Mouse (Mus musculus): ENCODE results near the gene M1ap. TPM values are rescaled to one million over a fixed set of nuclear protein-coding genes. Genes with fewer than 3 reads are reported as not detected.

Gene M1ap
- polyA plus RNA-seq, 1 experiment, result 0.92 TPM

- Histone ChIP-seq H3K27me3 (ENCODE audit: control insufficient read depth, insufficient read depth, insufficient read length) (peaks cover 4% of the 10 kb centered on the region), H3ac (ENCODE audit: control insufficient read depth, insufficient read length) (no peak within 1 kb of the TSS), H3K4me3 (no peak within 1 kb of the TSS), H3K4me2 (ENCODE audit: low read depth) (no peak within 1 kb of the TSS), H3K36me3 (ENCODE audit: control insufficient read depth, insufficient read depth) (peaks cover 13% of the 10 kb centered on the region), H3K79me2 (ENCODE audit: control insufficient read depth, insufficient read depth) (peaks cover 32% of the 10 kb centered on the region)
- TF ChIP-seq MYOG (IDR thresholded peaks at IDR 0.05; ENCODE audit: control insufficient read depth in 1 of 3, insufficient read depth in 1 of 3, insufficient read length in 2 of 3, low read depth in 2 of 3), result no peak
- no peak for TF ChIP-seq TCF3 (IDR thresholded peaks at IDR 0.05; ENCODE audit: insufficient read length, low read depth)
- TF ChIP-seq CEBPB (IDR thresholded peaks at IDR 0.05; ENCODE audit: insufficient read depth, poor library complexity, severe bottlenecking), result no peak
- TF ChIP-seq REST (IDR thresholded peaks at IDR 0.05; ENCODE audit: insufficient read depth, insufficient read length), result no peak
- TF ChIP-seq POLR2AphosphoS2 (IDR thresholded peaks at IDR 0.05; ENCODE audit: insufficient read length, low read depth), result no peak
- no peak for TF ChIP-seq SRF (IDR thresholded peaks at IDR 0.05; ENCODE audit: control insufficient read depth, insufficient read length, low read depth)
- no peak for TF ChIP-seq USF1 (IDR thresholded peaks at IDR 0.05; ENCODE audit: low read depth)
- TF ChIP-seq POLR2A (IDR thresholded peaks at IDR 0.05; ENCODE audit: insufficient read length, low read depth), result no peak
- no peak for TF ChIP-seq MAX (IDR thresholded peaks at IDR 0.05; ENCODE audit: low read depth)
- no peak for TF ChIP-seq TCF12 (IDR thresholded peaks at IDR 0.05; ENCODE audit: insufficient read depth, poor library complexity, severe bottlenecking)
- no peak for TF ChIP-seq E2F4 (IDR thresholded peaks at IDR 0.05; ENCODE audit: insufficient read depth)
- TF ChIP-seq MYOD1 (IDR thresholded peaks at IDR 0.05; ENCODE audit: control insufficient read depth in 1 of 3, insufficient read length in 2 of 3, low read depth in 2 of 3), result no peak
These were observed 111.1 kb downstream of the M1ap start, which contains the start of gene Dqx1 for GRCm38 (mm10) chr6:83057790-83058189. Dqx1 (plus strand) TSS chr6:83057844.

GRCm38 (mm10) chr6:83058725-83059124 lies 112.0 kb downstream of the M1ap start:
- H3K27me3 ChIP-seq (ENCODE audit: control insufficient read depth, insufficient read depth, insufficient read length), result peaks cover 13% of the 10 kb centered on the region
- TF ChIP-seq MYOD1 (IDR thresholded peaks at IDR 0.05; ENCODE audit: control insufficient read depth in 1 of 3, insufficient read length in 2 of 3, low read depth in 2 of 3), result no peak
- peak; percentile 56 for TF ChIP-seq POLR2AphosphoS2 (IDR thresholded peaks at IDR 0.05; ENCODE audit: insufficient read length, low read depth)
- TF ChIP-seq TCF12 (IDR thresholded peaks at IDR 0.05; ENCODE audit: insufficient read depth, poor library complexity, severe bottlenecking), result no peak
- no peak for TF ChIP-seq MYOG (IDR thresholded peaks at IDR 0.05; ENCODE audit: control insufficient read depth in 1 of 3, insufficient read depth in 1 of 3, insufficient read length in 2 of 3, low read depth in 2 of 3)
- peak; percentile 22 for TF ChIP-seq POLR2A (IDR thresholded peaks at IDR 0.05; ENCODE audit: insufficient read length, low read depth)
- no peak for TF ChIP-seq SRF (IDR thresholded peaks at IDR 0.05; ENCODE audit: control insufficient read depth, insufficient read length, low read depth)
- TF ChIP-seq MAX (IDR thresholded peaks at IDR 0.05; ENCODE audit: low read depth), result no peak

GRCm38 (mm10) chr6:83065995-83066394 lies 119.3 kb downstream of the M1ap start:
- Histone ChIP-seq H3ac (ENCODE audit: control insufficient read depth, insufficient read length) (no peak overlapping the region), H3K4me3 (no peak overlapping the region), H3K36me3 (ENCODE audit: control insufficient read depth, insufficient read depth) (no peaks in the 10 kb centered on the region), H3K27me3 (ENCODE audit: control insufficient read depth, insufficient read depth, insufficient read length) (peaks cover 65% of the 10 kb centered on the region), H3K4me2 (ENCODE audit: low read depth) (no peak overlapping the region), H3K79me2 (ENCODE audit: control insufficient read depth, insufficient read depth) (no peaks in the 10 kb centered on the region)
- TF ChIP-seq MYOG (IDR thresholded peaks at IDR 0.05; ENCODE audit: control insufficient read depth in 1 of 3, insufficient read depth in 1 of 3, insufficient read length in 2 of 3, low read depth in 2 of 3) (no peak), CEBPB (IDR thresholded peaks at IDR 0.05; ENCODE audit: insufficient read depth, poor library complexity, severe bottlenecking) (no peak), USF1 (IDR thresholded peaks at IDR 0.05; ENCODE audit: low read depth) (no peak), POLR2AphosphoS2 (IDR thresholded peaks at IDR 0.05; ENCODE audit: insufficient read length, low read depth) (no peak), REST (IDR thresholded peaks at IDR 0.05; ENCODE audit: insufficient read depth, insufficient read length) (no peak), POLR2A (IDR thresholded peaks at IDR 0.05; ENCODE audit: insufficient read length, low read depth) (no peak), MAX (IDR thresholded peaks at IDR 0.05; ENCODE audit: low read depth) (no peak), TCF12 (IDR thresholded peaks at IDR 0.05; ENCODE audit: insufficient read depth, poor library complexity, severe bottlenecking) (no peak)

More at GRCm38 (mm10) chr6:83058725-83059124, 112.0 kb downstream of the M1ap start:
- Histone ChIP-seq H3K4me2 (ENCODE audit: low read depth) (no peak overlapping the region), H3ac (ENCODE audit: control insufficient read depth, insufficient read length) (no peak overlapping the region), H3K36me3 (ENCODE audit: control insufficient read depth, insufficient read depth) (peaks cover 13% of the 10 kb centered on the region), H3K4me3 (no peak overlapping the region), H3K79me2 (ENCODE audit: control insufficient read depth, insufficient read depth) (peaks cover 23% of the 10 kb centered on the region)

- H3K36me3 ChIP-seq (ENCODE audit: control insufficient read depth, insufficient read depth), result no peaks in the 10 kb centered on the region
- H3K4me3 ChIP-seq, result no peak overlapping the region
- H3K27me3 ChIP-seq (ENCODE audit: control insufficient read depth, insufficient read depth, insufficient read length), result peaks cover 70% of the 10 kb centered on the region
- TF ChIP-seq CEBPB (IDR thresholded peaks at IDR 0.05; ENCODE audit: insufficient read depth, poor library complexity, severe bottlenecking), result no peak
- TF ChIP-seq USF1 (IDR thresholded peaks at IDR 0.05; ENCODE audit: low read depth), result no peak
- TF ChIP-seq MYOD1 (IDR thresholded peaks at IDR 0.05; ENCODE audit: control insufficient read depth in 1 of 3, insufficient read length in 2 of 3, low read depth in 2 of 3), result no peak
- TF ChIP-seq REST (IDR thresholded peaks at IDR 0.05; ENCODE audit: insufficient read depth, insufficient read length), result no peak
- TF ChIP-seq MYOG (IDR thresholded peaks at IDR 0.05; ENCODE audit: control insufficient read depth in 1 of 3, insufficient read depth in 1 of 3, insufficient read length in 2 of 3, low read depth in 2 of 3), result no peak
- no peak for TF ChIP-seq TCF12 (IDR thresholded peaks at IDR 0.05; ENCODE audit: insufficient read depth, poor library complexity, severe bottlenecking)
- no peak for TF ChIP-seq POLR2AphosphoS2 (IDR thresholded peaks at IDR 0.05; ENCODE audit: insufficient read length, low read depth)
- TF ChIP-seq TCF3 (IDR thresholded peaks at IDR 0.05; ENCODE audit: insufficient read length, low read depth), result no peak
- no peak for TF ChIP-seq MAX (IDR thresholded peaks at IDR 0.05; ENCODE audit: low read depth)
- TF ChIP-seq SRF (IDR thresholded peaks at IDR 0.05; ENCODE audit: control insufficient read depth, insufficient read length, low read depth), result no peak
- no peak for TF ChIP-seq POLR2A (IDR thresholded peaks at IDR 0.05; ENCODE audit: insufficient read length, low read depth)
- TF ChIP-seq E2F4 (IDR thresholded peaks at IDR 0.05; ENCODE audit: insufficient read depth), result no peak
- no peaks in the 10 kb centered on the region for H3K79me2 ChIP-seq (ENCODE audit: control insufficient read depth, insufficient read depth)
- no peak overlapping the region for H3ac ChIP-seq (ENCODE audit: control insufficient read depth, insufficient read length)
- H3K4me2 ChIP-seq (ENCODE audit: low read depth), result no peak overlapping the region
These were observed 119.7 kb downstream of the M1ap start for GRCm38 (mm10) chr6:83066441-83066840.

- H3K36me3 ChIP-seq (ENCODE audit: control insufficient read depth, insufficient read depth), result no peaks in the 10 kb centered on the region
- no peaks in the 10 kb centered on the region for H3K79me2 ChIP-seq (ENCODE audit: control insufficient read depth, insufficient read depth)
- H3K4me2 ChIP-seq (ENCODE audit: low read depth), result no peak overlapping the region
- peaks cover 76% of the 10 kb centered on the region for H3K27me3 ChIP-seq (ENCODE audit: control insufficient read depth, insufficient read depth, insufficient read length)
- no peak overlapping the region for H3K4me3 ChIP-seq
- TF ChIP-seq MYOG (IDR thresholded peaks at IDR 0.05; ENCODE audit: control insufficient read depth in 1 of 3, insufficient read depth in 1 of 3, insufficient read length in 2 of 3, low read depth in 2 of 3), result no peak
- TF ChIP-seq TCF12 (IDR thresholded peaks at IDR 0.05; ENCODE audit: insufficient read depth, poor library complexity, severe bottlenecking), result no peak
- no peak for TF ChIP-seq POLR2AphosphoS2 (IDR thresholded peaks at IDR 0.05; ENCODE audit: insufficient read length, low read depth)
- no peak for TF ChIP-seq USF1 (IDR thresholded peaks at IDR 0.05; ENCODE audit: low read depth)
- H3ac ChIP-seq (ENCODE audit: control insufficient read depth, insufficient read length), result no peak overlapping the region
These were observed 121.5 kb downstream of the M1ap start for GRCm38 (mm10) chr6:83068221-83068620.
